Mouse (Mus musculus) testis, postnatal 14 days (tissue): ENCODE results near the gene Dapk3.
A peak's percentile ranks its signal among the peaks of the same experiment; 100 is the strongest.
"Not testable (repeated sequence)": the region's sequence is repeated elsewhere in the genome, so short reads cannot be mapped to it uniquely, and the experiment has no call there.

Experiments
- DNase-seq: peaks from one replicate; pipeline ENCODE4 v3.0.0; 2021; ENCODE audit warnings: low spot score

The Dapk3 gene

GRCm38 (mm10) chr10:81146296-81146695, 36.5 kb upstream of the Dapk3 start:
- DNase-seq, result no peak

- no peak for DNase-seq
These were observed 31.5 kb upstream of the Dapk3 start for GRCm38 (mm10) chr10:81151261-81151660.

- no peak for DNase-seq
These were observed 30.2 kb upstream of the Dapk3 start for GRCm38 (mm10) chr10:81152609-81153008.

GRCm38 (mm10) chr10:81154313-81154712, 28.5 kb upstream of the Dapk3 start:
- no peak for DNase-seq

GRCm38 (mm10) chr10:81154736-81155135, 28.1 kb upstream of the Dapk3 start:
- DNase-seq, result no peak

GRCm38 (mm10) chr10:81161602-81162317, 21.0 kb upstream of the Dapk3 start:
- DNase-seq, result no peak

GRCm38 (mm10) chr10:81162318-81162652, 20.5 kb upstream of the Dapk3 start:
- DNase-seq, result no peak

GRCm38 (mm10) chr10:81165118-81165517, 17.7 kb upstream of the Dapk3 start:
- DNase-seq, result no peak

GRCm38 (mm10) chr10:81167200-81168086, 15.4 kb upstream of the Dapk3 start, which contains the start of gene Pias4:
Pias4 (minus strand) TSS chr10:81167923.
- peak; percentile 100 for DNase-seq

GRCm38 (mm10) chr10:81168087-81168431, 14.7 kb upstream of the Dapk3 start:
- no peak for DNase-seq

GRCm38 (mm10) chr10:81168521-81169244, 14.1 kb upstream of the Dapk3 start:
- peak; percentile 79 for DNase-seq

GRCm38 (mm10) chr10:81169411-81169900, 13.3 kb upstream of the Dapk3 start:
- DNase-seq, result not testable (repeated sequence)

GRCm38 (mm10) chr10:81173132-81173531, 9.7 kb upstream of the Dapk3 start:
- DNase-seq, result peak; percentile 81

GRCm38 (mm10) chr10:81174617-81175344, 8.0 kb upstream of the Dapk3 start:
- peak; percentile 85 for DNase-seq

- DNase-seq, result not testable (repeated sequence)
These were observed 7.5 kb upstream of the Dapk3 start for GRCm38 (mm10) chr10:81175345-81175701.

- DNase-seq, result peak; percentile 82
These were observed 6.8 kb upstream of the Dapk3 start for GRCm38 (mm10) chr10:81175936-81176465.

- DNase-seq, result peak; percentile 98
These were observed 6.1 kb upstream of the Dapk3 start, which contains the start of gene Eef2 for GRCm38 (mm10) chr10:81176466-81177271. Eef2 (plus strand) TSS chr10:81176631.

GRCm38 (mm10) chr10:81177491-81177925, 5.3 kb upstream of the Dapk3 start:
- no peak for DNase-seq

GRCm38 (mm10) chr10:81177958-81178712, 4.7 kb upstream of the Dapk3 start:
- peak; percentile 67 for DNase-seq

GRCm38 (mm10) chr10:81178927-81179326, 3.9 kb upstream of the Dapk3 start:
- no peak for DNase-seq
